Mouse (Mus musculus) right cerebral cortex, adult 18-20 months (tissue): ENCODE measurements at regions not wholly inside any gene's neighbourhood (a gene's known extent, or its start where the extent isn't known, plus 50 kb on each side); places are given as distances from the start of the nearest gene placed in this dataset.

Experiments
- DNase-seq: peaks from one replicate; pipeline ENCODE4 v3.0.0; 2022; ENCODE audit warnings: mixed read lengths

DNA sequence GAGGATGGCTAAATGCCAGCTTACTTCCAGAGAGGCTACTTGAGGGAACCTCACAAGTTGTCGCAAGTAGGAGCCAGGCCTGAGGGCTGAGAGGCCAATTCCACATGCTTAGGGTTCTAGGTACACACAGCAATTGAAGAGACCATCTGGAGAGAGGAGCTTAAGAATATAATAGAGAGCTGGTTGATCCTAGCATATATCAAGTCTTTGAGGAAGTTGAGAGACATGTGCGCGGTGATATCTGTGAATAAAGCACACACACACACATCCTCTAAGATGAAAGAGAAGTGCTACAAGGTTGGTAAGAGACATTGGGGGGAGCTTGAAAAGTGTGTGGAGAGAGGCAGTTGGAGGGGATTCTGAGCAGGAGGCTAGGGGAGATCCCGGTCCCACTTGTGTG is 189.5 kb downstream of the Zfp462 start:
- DNase-seq: no peak

DNA sequence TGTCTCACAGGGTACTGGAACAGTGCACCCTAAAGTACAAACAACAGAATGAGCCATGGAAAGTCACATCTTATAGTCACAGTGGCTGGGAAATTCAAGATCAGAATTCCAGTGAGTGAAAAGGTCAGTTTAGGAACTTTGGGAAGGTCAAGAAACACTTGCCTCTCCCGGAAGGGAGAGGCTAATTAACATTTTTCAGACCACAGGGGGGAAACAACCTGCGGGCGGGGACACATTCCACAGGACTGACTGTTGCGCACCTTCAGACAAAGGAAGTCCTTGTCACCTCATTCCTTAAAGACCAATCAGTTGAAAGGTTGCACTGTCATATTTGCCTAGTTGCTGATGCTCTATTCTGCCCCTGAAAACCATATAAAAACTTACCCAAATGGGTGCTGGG is 189.9 kb downstream of the Zfp462 start:
- DNase-seq: no peak

DNA sequence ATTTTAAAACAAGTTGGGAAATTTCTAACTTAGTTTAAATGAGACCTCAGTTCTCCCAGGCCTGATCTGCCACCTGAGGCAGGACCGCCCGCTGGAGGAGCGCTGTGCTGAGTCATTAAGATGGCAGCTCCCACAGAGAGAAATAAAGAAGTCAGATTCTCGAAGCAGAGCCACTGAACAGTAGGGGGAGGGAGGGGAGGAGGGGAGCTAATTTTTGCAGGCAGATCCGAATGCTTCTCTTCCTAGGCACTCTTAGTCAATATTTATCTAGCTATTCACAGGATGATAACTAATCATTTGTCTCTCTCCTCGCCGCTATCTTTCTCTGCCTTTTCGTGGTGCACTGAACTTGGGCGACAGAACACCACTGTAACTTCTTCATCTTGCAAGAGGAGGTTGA is 191.4 kb downstream of the Zfp462 start:
- DNase-seq: peak; percentile 7

DNA sequence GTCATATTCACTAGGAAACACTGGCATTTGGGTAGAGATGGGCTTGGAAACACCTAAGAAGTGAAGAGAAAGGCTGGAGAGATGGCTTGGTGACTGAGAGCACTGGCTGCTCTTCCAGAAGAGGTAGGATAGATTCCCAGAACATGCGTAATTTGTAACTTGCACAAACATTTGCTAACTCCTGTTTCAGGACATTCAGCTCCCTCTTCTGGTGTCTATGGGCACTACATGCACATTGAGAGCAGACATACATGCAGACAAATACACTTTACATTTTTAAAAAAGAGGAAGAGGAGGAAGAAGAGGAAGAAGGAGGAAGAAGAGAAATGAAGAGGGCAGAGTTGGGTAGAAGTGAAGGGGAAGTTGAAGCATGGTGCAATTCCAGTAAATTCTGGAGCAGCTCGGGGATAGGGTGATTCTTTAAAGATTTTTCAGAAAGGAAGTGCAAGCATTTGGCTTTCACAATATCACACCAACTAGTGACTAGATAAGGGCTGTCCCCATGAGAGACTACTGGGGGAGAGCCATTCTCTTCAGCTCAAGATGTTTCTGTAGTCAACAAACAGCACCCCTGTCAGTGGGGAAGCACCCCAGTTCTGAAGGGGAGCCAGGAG is 193.0 kb downstream of the Zfp462 start:
- DNase-seq: no peak

DNA sequence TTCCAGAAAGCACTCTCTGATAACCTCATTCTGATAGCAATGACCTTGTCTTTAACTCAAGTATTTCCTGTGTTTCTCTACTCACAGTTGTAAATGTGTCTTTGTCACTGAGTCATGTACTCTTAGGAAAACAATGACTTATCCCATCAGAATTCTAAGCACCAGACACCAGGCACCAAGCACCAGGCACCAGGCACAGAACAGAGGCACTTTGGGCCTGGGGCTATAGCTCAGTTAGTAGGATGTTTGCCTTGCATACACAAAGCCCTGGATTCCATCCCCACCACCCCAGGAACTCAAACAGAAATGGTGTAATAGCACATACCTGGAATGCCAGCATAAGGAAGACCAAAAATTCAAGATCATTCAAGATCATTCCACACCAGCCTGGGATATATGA is 196.5 kb downstream of the Zfp462 start:
- DNase-seq: no peak

DNA sequence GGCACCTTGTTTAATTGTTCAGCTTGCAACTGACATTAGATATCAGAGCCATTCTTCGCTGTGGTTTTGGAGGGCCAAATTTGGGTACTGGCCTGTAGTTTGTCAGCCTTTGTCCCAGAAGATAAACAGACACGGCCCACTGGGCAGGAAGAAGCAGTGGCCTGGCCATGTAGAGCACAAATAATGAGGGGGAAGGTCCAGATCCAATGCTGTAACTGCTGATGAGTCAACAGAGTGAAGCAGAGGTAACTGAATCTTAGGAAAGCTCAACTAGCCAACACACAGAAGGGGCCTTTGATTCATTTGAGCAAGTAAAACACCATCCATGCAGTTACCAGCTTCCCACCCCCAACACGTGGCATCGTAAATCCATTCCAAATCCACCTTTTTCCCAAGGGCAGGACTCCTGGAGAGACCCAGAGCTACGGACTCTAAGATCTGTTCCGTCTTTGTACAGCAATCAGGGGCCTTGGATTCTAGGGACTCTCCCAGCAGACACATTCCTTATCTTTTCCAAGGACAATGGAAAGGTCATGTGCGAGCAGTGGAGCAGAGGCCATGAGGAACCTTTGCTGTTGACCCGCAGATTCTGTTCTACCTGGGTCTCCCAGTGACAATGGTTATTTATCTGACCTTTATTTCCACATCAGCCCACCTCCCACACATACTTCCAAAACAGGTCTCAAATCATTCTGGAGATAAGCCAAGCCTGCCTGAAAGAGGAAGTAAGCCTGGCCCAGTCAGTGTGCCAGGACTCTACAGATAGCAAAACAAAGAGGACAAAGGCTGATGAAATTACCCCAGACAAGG is 197.3 kb downstream of the Zfp462 start:
- DNase-seq: no peak

DNA sequence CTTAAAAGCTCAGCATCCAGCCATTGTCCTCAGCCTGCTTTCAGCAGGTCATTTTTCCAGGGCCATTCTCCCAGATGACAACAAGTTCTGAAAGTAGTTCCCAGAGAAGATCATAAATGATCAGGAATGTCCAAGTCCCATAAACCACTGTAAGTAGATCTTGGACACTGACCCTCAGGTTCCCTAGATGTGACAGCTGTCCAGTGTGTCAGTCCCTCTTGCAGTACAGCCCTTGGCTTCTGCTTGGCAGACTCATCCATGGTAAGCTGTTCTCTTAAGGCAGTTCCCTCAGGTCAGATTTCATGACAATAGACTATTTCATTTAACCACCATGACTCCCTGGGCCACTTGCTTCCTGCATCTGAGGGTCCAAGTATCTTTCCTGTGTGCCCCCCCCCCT is 198.6 kb downstream of the Zfp462 start:
- DNase-seq: no peak

DNA sequence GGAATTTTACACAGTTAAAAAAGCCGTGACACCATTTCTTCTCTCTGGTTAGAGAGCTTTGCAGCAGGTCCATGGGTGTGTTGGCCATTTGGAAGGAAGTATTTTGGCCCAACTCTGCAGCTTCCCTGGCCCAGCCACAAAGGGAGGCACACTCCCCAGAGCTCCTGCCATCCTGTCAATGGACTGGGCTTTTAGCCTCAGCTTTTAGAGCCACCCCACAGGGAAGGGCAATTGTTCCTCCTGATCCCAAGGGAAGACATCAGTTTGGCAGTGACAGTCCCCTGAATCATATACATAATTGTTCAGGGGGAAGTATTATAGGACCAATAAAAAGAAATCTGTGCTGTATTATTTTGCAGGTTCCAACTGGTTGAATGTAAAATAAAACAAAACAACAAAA is 200.1 kb downstream of the Zfp462 start:
- no peak for DNase-seq

DNA sequence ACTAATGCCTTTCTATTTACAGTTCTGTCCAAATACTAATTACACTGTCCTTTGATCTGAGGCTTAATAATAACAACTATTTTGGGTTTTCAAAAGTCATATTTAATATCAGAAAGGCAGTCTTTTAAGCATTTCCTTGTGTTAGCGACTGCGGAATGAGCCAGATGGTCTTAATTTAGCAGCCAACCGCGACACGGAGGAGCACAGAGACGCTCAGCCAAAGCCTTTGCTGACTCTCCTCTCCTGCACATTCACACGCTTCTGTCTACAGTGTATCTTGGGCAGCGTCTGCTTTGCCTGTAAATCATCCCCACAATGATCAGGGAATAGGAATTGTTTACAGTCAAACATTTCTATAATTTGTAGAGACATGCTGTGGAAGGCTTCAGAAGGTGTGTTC is 201.1 kb downstream of the Zfp462 start:
- peak; percentile 14 for DNase-seq

DNA sequence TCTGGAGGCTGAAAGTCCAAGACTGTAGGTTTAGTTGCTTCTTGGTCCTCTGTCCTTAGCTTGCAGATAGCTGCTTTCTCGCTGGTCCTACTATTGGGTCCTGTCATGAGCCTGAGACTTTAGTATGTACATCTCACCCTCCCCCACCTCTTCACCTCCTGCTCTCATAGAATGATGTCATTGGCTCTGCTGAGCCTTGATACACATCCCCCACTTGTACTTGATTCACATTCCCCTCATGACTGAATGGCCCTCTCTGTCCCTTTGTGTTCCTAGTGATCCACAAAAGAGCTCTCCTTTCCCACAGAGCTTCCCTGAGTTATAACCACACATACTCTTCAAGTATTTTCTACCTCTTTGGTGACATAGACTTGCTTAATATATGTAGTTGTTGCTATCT is 201.5 kb upstream of the Rad23b start:
- DNase-seq: no peak

DNA sequence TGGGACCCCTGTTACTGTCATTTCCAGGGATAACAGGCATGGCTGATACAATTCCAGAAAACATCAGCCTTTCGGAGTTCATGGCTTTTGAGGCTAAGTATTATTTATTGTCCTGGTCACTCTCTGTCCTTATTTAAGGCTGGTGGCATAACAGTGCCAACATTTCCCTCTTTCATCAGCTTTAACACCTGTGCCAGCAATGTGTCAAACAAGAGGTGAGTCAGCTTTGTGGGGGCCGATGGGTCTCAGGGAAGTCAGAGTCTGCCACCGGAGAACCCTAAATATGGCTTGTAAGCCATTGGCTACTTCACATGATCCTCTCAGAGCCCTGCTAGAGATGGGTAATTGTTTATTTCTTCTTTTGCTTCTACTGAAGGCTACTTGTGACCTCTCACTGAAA is 195.3 kb upstream of the Rad23b start:
- DNase-seq: no peak

DNA sequence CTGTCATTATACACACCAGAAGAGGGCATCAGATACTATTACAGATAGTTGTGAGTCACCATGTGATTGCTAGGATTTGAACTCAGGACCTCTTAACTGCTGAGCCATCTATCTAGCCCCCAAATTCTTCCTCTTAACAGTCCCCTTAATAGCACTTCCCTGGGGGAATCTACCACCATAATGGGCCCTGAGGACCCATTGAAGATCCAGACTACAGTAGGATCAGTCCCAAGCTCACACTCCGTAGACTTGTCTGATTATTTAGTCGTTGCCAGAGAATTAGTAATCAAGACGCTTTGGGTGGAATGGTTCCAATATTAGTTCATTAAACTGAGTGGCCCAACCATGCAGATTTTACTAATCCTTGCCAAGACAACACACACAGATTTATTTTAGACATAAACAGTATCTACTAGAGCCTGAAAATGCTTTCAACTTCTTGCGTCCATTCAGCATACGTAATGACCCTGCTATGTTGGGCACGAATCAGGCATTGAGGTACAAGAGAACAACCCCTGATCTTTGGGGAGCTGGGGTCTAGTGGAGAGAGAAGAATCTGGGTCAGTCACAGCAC is 191.6 kb upstream of the Rad23b start:
- no peak for DNase-seq

DNA sequence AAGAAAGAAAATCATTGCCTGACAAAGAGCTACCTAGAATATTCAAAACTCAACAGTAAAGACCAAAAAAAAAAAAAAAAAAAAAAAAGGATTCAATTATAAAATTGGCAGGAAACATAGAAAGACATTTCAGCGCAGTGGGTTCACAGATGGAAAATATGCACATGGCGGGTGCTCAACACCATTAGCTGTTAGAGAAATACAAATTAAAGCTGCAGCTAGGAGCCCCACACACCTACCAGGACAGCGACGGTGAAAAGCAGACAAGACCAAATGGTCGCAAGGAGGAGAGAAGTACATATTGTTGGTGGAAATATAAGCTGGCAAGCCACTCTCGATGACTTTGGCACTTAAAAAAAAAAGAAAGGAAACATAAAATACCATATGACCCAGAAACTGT is 183.6 kb upstream of the Rad23b start:
- no peak for DNase-seq

DNA sequence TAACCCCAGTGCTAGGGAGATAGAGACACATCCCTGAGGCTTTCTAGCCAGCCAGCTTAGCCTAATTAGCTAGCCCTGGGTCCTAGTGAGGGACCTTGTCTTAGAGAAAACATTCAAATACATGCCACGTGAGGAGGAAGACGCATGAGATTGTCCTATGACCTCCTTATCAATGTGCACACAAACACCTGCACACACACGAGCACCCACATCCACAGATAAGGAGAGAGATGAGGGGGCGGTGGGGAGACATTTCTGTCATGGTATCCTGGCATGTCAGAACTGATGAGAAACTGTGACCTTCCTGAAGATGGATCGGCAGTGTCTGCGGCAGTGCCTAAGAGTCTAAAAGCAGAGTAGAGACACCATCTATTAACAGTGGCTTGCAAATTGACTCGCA is 180.8 kb upstream of the Rad23b start:
- DNase-seq: no peak

DNA sequence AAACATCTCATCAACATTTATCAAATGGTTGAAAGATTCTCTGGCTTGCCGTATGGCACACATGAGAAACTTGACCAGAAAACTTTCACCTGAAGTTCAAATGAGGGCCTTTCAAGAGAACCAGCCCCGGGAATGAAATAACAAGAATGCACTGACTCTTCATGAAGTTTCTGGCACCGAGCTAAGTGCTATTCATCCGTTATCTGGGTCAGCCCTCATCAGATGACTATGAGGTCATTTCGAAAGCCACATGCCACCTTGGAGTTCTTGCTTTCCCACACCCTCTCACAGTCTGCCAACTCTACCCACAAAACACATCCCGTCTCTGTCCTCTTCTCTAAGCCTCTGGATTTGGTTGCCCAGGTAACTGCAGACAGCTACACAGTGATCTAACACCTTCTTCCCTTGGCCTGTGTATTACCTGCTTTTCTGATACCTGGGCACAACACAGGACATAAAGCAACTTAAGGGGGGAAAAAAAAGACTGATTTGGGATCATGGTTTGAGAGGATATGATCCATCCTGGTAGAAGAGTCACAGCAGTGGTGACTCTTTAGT is 177.4 kb upstream of the Rad23b start:
- DNase-seq: no peak

DNA sequence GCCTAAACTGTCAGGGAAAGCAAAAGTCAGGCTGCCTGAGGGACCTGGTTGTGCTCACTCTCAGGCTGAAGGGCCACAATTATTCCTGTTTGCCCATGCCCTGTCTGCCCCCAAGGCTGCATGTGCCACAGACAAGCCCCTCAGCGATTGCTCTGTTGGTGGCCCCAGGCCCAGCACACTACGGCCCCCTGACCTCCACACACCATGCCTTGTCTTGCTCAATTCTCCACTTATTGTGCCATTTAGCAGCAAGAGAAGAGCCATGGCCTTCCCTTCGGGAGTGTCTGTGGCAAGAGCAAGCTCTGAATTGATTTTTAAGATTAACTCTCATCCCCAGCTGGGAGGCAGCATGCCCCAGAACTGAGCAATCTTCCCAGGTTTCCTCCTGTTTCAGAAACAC is 173.8 kb upstream of the Rad23b start:
- DNase-seq: no peak

DNA sequence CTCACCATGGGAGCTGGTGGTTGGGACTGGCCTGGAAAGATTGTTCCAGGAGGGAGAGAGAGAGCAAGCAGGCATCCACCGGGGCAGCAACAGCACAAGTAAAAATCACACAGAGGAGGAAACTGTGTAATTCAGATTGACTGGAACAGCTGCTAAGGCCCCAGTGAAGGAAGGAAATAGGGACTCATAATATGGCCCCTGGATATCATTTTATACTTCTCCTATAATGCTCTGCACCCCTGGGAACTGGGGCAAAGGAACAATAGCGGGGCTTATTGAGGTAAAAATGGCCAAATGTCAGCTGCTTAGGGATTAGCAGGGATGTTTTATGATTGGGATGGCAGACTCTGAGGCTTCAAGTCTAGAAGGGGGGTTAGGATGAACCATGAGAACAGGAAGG is 170.4 kb upstream of the Rad23b start:
- no peak for DNase-seq

DNA sequence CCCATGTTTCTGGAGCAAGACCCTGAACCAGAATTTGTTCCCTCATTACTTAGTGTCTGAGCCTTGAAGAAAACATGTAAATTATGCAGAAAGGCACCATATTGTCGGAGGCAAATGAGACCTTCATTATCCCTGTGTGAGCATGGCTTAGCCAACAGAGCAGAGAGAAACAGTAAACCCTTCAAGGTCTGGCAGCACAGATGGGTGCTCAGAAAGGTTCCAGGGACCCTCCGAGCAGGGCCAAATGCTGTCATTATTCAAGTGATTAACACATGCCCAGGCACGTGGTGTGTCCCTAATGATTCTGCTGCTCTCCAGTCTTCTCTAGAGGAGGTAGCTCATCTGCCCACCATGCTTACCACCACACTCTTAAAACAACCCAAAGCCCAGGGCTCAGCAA is 166.3 kb upstream of the Rad23b start:
- no peak for DNase-seq

DNA sequence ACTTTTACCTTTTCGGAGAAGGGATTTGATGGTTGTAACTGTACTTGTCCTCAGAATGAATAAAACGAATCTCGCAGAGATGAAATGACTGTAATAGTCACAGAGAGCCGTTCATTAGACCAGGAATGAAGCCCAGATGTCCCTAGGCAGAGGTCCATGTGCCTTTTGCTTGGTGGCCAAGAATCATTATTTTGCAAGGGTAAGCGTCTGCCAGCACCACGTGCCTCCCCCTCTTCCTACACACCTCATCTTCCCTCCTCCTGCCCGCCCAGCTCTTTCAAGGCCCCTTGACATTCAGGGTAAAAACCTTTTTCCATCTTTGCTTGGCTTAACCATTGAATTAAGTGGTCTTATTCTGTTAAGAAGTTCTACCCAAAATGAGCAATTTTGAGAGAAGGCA is 161.1 kb upstream of the Rad23b start:
- DNase-seq: no peak

DNA sequence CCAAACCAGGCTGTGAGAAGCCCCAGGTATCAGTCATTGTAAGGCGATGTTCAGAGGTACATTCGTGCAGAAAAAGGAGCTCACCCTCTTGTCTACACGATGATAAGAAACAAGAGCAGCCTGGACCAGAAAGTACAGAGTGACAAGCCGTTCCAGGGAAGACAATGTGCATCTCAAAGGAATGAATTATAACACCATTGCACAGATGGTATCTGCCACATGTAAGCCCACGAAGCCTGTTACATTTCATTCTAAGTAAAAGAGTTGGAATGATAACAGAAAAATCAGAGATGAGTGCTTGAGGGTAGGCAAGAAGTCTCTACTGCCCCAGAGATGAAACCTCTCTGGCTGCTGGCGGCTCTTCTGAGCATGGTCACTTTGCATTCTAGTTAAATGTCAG is 159.3 kb upstream of the Rad23b start:
- peak; percentile 26 for DNase-seq

DNA sequence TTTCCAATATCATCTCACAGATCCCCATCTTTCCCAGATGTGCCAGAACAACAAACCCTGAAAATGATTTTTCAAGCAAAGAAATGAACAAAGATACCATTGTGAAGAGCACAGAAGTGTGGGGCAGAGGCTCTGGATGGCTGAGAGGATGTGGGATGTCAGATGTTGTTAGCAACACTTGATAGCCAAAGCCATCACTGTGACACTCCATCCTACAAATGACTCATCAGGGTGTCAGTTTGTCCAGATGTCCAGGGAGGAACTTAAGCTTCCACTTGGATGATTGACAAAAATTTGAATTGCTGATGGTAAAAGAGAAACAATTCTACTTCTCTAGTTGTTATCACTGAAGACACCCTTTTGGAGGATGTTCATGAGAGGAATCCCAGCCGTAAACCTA is 155.8 kb upstream of the Rad23b start:
- DNase-seq: no peak

DNA sequence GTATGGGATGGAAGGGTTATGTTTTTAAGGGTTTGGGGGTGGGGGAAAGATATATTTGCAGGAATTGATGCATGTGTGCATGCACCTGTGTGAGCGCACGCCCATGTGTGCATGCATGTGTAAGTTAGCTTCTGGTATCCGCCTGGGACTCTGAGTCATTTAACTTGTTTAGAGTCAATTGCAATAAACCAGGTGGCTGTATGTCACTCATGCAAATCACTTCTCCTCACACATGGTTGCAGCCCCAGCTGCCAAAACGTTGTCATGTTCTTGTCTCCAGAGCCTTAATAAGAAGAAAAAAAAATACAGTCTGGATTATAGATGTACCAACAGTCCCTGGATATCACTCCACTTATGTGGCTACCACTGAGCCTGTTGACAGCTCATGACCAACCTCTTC is 155.3 kb upstream of the Rad23b start:
- no peak for DNase-seq

DNA sequence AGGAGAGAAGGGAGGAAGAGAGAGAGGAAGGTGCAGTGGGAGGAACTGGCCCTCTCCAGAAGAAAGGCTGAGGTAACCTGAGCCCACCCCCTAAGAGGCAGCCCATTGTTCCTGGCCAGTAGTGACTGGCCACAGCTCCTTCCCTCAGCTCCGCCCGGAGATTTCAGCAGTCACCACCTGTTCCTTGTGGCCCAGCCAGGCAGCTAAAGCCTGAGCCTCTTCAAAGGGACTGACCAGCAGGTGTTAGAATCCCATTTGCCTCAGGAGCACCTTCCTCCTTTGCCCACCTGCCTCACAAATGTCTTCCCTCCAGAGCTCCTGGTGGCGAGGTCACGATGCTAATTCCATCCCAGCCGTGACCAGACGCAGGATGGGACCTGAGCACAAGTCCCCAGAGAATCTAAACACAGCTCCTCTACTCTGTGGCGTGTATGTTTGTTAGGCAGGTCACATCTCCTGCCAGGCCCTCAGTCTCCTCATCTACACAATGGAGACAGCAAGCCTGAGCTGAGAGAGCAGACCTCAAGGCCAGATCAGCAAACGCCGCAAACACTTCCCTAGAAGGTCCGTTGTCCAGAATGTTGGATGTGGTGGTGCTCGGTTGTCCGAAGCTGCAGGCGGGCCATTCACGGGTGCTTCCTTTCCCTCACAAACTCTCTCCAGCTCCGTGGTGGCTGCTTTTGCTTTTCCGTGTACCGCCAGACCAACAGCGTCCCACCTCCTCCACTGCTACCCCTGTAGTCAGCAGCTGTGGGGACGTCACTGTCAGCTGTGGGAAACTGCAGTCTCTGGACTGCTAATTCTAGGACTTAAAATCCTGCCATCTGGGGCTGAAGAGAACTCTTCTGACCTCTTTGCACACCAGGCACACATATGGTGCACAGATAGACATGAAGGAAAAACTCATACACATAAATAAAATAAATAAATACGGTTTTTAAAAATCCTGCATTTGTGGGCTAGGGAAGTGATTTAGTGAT is 145.8 kb upstream of the Rad23b start:
- no peak for DNase-seq
